Mouse (Mus musculus): ENCODE results near the gene Matk.

Gene Matk

GRCm38 (mm10) chr10:81284719-81285118 is 32.0 kb downstream of the Matk start:
- in situ Hi-C loops (cut with MboI; ENCODE audit: low sequenced_read_pairs), result loop anchor here (5.0 kb wide), 1 partner anchor 58 kb away; the partner anchor contains the start of gene Gipc3

GRCm38 (mm10) chr10:81285694-81286450 is 33.1 kb downstream of the Matk start:
- in situ Hi-C loops (cut with MboI; ENCODE audit: low sequenced_read_pairs), result loop anchor here (5.0 kb wide), 1 partner anchor 56 kb away; the partner anchor contains the start of gene Gipc3

DNA sequence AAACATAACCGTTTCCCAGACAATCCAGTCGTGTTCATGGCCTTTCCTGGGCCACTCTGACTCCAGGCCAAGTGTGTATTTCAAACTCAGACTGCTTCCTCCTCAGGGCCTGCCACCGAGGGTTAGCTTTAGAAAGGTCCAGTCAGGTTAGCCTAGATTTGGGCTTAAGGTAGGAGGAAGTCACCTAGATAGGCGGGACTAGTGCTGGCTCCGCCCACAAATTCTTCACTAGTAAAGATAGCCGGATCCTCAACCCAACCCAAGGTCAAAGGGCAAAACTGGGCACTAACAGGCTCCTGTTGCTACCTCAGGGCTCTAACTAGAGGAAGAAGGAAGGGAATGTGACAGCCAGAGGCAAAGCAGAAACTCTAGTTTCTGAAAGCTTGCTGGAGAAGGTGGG is 33.9 kb downstream of the Matk start:
- in situ Hi-C loops (cut with MboI; ENCODE audit: low sequenced_read_pairs), result loop anchor here (5.0 kb wide), 1 partner anchor 56 kb away; the partner anchor contains the start of gene Gipc3

DNA sequence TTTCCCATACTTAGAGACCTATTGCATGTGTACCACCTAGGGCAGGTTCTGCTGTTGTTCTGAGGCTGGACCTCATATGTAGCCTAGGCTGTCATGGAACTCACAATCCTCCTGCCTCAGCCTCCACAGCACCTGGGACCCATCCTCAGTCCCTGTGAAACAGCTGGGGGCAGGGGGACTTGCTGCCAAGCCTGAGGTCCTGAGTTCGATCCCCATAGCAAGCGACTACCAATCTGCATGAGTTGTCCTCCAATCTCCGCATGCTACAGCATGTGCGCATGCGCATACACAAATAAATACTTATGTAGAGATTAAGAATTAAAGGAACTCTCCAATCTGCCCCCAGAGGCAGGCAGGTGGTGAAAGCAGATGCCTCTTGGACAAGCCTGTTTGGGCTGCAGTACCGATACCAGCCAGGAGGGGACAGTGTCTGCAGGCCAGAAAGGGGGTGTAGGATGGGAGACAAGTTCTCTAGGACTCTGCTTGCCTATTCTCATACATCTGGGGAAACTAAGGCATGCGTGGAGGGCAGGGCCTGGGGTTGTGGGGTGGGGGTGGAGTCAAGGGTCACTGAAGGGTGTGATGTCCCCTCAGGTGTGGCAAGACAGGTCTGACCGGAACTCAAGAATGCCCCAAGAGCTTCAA is 34.9 kb downstream of the Matk start:
- in situ Hi-C loops (cut with MboI; ENCODE audit: low sequenced_read_pairs), result loop anchor here (5.0 kb wide), 1 partner anchor 55 kb away; the partner anchor contains the start of gene Gipc3

- in situ Hi-C loops (cut with MboI; ENCODE audit: low sequenced_read_pairs), result loop anchor here (5.0 kb wide), 1 partner anchor 54 kb away; the partner anchor contains the start of gene Gipc3
Measured at GRCm38 (mm10) chr10:81288601-81289000, 35.9 kb downstream of the Matk start.

DNA sequence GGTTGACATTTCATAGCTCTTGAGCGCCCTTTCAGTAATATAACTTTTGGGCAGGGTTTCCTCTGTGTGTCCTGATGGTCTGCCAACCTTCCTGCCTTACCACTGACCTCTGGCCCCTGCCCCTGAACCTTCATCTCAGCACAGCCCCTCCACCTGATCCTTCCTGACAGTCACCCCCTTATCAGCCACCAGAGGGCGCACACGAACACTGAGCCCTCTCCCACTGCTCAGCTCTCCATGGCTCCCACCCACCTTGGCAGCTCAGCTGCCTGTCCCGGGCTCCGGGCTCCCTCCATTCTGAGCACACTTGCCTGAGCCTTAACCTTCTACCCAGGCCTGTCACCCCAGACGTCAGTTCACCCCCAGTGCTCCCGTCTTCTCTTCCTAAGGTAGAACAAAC is 36.5 kb downstream of the Matk start:
- in situ Hi-C loops (cut with MboI; ENCODE audit: low sequenced_read_pairs), result loop anchor here (5.0 kb wide), 1 partner anchor 53 kb away; the partner anchor contains the start of gene Gipc3

DNA sequence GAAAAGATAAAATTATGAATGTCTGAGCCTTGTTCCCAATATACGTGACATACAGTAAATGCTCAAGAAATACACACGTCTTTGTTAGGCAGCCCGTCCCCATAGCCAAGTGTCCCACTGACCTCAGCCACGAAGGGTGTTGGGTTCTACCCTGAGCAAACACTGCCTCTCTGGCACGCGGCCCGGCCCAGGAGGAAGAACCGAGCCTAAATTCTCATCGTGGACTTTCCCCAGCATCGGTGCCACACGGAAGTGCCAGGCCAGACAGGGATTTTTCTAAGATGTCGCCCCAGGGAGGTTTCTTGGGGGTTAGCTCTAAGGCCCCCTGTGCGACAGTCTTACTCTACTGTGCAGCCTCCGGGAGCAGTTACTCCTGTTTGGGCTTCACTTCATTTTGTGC is 37.1 kb downstream of the Matk start:
- in situ Hi-C loops (cut with MboI; ENCODE audit: low sequenced_read_pairs), result loop anchor here (5.0 kb wide), 1 partner anchor 52 kb away; the partner anchor contains the start of gene Gipc3

- in situ Hi-C loops (cut with MboI; ENCODE audit: low sequenced_read_pairs), result no loop called here
Measured at GRCm38 (mm10) chr10:81290698-81291460, 38.1 kb downstream of the Matk start.

DNA sequence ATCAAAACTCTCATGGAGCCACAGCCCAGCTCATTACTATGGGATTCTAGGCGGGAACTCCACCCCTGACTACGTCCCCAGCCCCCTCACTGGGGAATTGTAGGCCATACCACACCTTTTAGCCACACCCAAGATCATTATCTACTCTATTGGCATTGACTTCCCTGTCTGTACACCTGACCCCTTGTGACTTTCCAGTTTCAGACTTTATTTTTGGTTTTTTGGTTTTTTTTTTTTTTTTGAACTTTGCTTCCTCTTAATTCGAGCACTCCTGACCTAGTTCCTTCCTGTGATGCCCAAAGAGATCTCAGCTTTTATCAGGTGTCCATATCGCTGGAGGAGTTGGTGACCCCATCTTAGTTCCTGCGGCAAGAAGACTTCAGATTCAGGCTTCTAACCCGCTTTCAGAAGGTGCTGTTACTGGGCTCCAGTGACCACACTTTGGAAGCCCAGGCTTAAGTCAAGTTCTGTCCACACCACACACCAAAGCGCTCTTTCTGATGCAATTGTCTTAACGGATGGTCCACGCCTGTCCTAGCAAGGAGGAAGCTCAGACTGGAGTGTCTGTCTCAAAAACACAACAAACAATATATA is 38.9 kb downstream of the Matk start, which contains the start of gene Tjp3:
TSS of gene Tjp3 (minus strand) at position 71 of the 594 bp plus-strand sequence.
- in situ Hi-C loops (cut with MboI; ENCODE audit: low sequenced_read_pairs), result no loop called here

- in situ Hi-C loops (cut with MboI; ENCODE audit: low sequenced_read_pairs), result no loop called here
Measured at GRCm38 (mm10) chr10:81292554-81293333, 40.0 kb downstream of the Matk start, which contains the start of gene Pip5k1c. TSS of gene Pip5k1c (plus strand) at chr10:81292963.

DNA sequence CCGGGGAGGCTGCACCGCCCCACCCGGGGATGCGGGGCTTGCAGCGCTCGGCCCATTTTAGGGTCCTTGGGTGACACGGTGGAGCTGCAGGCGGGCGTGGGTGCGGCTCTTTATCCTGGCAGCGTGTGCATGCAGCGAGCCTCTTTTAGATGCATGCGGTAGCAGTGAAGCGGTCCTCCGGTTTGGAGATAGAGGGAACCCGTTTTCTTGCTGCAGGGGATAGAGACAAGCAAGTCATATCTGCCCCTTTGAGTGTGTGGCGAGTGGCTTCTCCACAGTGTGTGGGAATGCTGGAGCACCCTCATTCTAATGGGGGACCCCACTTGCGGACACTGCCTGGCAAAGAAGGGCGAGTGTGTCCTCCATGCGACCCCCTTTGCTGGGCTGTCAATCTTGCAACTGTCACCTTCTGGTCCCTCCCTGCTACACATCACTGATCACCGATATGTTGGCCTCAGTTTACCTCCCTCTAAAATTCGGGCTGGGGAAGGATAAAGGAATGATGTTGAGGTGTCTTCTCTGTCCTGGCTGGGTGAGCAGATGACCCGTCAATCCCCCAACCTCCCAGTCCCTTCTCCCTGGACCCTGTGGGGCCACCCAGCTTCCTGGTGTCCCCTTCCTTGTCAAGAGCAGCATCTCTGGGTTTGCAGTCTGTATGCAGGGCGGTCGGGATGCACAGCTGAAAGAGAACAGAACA is 40.7 kb downstream of the Matk start:
- in situ Hi-C loops (cut with MboI; ENCODE audit: low sequenced_read_pairs), result no loop called here

GRCm38 (mm10) chr10:81294442-81294841 is 41.7 kb downstream of the Matk start:
- in situ Hi-C loops (cut with MboI; ENCODE audit: low sequenced_read_pairs), result no loop called here

- in situ Hi-C loops (cut with MboI; ENCODE audit: low sequenced_read_pairs), result no loop called here
Measured at GRCm38 (mm10) chr10:81295185-81295584, 42.5 kb downstream of the Matk start.

- in situ Hi-C loops (cut with MboI; ENCODE audit: low sequenced_read_pairs), result no loop called here
Measured at GRCm38 (mm10) chr10:81297246-81297645, 44.5 kb downstream of the Matk start.

DNA sequence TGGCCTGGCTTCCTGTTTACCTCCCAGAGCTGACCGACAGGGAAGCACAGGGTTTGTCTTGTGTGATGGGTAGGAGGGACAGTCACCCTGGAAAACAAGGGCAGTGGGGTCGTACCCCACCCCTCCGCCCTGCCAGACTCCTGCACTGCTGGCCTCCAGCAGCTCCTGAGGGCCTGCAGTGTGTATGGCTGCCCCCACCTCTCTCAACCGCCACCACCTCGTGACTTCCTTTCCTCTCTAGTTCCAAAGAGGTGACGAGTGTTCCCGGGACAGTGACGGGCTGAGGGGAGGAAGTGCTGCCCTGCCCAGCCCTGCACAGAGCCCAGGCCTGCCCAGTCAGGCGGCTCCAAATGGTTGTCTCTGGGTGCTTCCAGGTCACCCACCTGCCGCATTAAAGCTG is 45.1 kb downstream of the Matk start:
- in situ Hi-C loops (cut with MboI; ENCODE audit: low sequenced_read_pairs), result no loop called here

DNA sequence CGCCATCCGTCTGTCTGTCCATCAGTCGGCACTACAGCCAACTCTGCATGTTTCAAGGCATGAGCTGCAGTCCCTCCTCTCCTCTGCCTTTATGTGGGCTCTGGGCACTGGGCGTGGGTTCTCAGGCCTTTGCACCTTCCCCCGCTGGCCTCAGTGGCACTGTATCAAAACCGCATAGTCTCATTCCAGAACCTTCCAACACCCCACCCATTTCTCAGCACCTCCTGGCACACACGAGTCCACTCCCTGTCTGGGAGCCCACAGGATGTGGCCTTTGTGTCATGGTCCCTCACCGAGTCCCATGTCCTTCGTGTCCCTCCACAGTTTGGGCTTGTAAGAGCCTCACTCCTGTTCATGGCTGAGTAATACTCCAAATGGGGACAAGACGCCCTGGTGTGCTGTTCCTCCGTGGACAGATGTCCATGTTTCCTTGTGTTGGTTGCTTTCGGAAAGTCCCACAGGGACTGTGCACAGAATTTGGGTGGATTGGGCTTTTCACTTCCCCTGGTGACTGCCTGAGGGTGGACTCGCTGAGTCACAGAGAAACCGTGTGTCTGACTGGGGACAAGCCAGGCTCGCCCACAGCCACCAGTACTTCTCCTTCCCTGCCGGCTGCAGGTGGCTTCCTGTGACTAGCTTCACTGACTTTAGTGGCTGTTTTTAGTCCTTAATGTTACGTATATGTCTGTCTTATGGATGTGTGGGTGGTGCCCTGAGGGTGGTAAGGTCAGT is 45.8 kb downstream of the Matk start:
- in situ Hi-C loops (cut with MboI; ENCODE audit: low sequenced_read_pairs), result no loop called here

GRCm38 (mm10) chr10:81299585-81300351 is 47.0 kb downstream of the Matk start:
- in situ Hi-C loops (cut with MboI; ENCODE audit: low sequenced_read_pairs), result no loop called here
